7 mouse cellular contexts compared by ENCODE assay signal in the genomic region with DNA sequence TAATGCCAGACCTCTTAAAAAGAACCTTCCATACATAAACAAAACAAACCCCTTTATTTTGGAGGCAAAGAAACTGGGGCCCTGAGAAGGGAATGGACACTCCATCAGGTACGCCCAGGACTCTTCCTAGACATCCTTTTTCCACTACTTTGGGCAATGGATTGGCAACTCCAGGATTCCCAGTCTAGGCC. TPM values are rescaled to one million over a fixed set of nuclear protein-coding genes. Genes with fewer than 3 reads are reported as not detected.
A peak's percentile ranks its signal among the peaks of the same experiment; 100 is the strongest.
DNase-seq lines count a peak whose midpoint lies in the region; ATAC-seq and TF ChIP-seq lines count a peak whose summit lies in the region.

A gene (minus strand): TSS at position 67 of the 191 bp plus-strand sequence.

- no peaks in the 10 kb centered on the region for H3K27me3 ChIP-seq in lung, embryonic 16.5 days (ENCODE audit: control insufficient read depth, insufficient read depth, low read depth, low read length)
- peaks cover 6% of the 10 kb centered on the region; the same call in 1 of the 2 replicates for H3K27me3 ChIP-seq in embryonic facial prominence, embryonic 13.5 days
- H3K27me3 ChIP-seq in intestine, embryonic 16.5 days (replicated peaks; ENCODE audit: control insufficient read depth, insufficient read depth, low read length), result no peaks in the 10 kb centered on the region

- peaks cover 27% of the 10 kb centered on the region for H3K4me1 ChIP-seq in lung, embryonic 16.5 days (replicated peaks; ENCODE audit: control insufficient read depth, insufficient read depth, low read length)
- H3K4me1 ChIP-seq in embryonic facial prominence, embryonic 13.5 days, result peaks cover 39% of the 10 kb centered on the region
- peaks cover 43% of the 10 kb centered on the region for H3K4me1 ChIP-seq in intestine, embryonic 16.5 days (ENCODE audit: control insufficient read depth, insufficient read depth, low read length)
- peaks cover 24% of the 10 kb centered on the region for H3K4me1 ChIP-seq in olfactory bulb, adult 2 months (ENCODE audit: control insufficient read depth, insufficient read depth, low read length)

- no peak for ATAC-seq in lung, embryonic 16.5 days (ENCODE audit: low read depth)
- no peak for ATAC-seq in embryonic facial prominence, embryonic 13.5 days (ENCODE audit: insufficient number of reproducible peaks, insufficient read depth, low FRiP score, low TSS enrichment, low read depth)
- ATAC-seq in intestine, embryonic 16.5 days, result no peak

- TF ChIP-seq CTCF in olfactory bulb, adult 2 months (IDR thresholded peaks at IDR 0.05; ENCODE audit: insufficient read depth, low read depth, low read length), result no peak

- peak within 1 kb of the TSS; percentile 94 for H3K4me2 ChIP-seq in lung, embryonic 16.5 days (ENCODE audit: low read depth, low read length)
- H3K4me2 ChIP-seq in embryonic facial prominence, embryonic 13.5 days, result peak within 1 kb of the TSS; percentile 79
- peak within 1 kb of the TSS; percentile 93 for H3K4me2 ChIP-seq in intestine, embryonic 16.5 days (ENCODE audit: low read depth, low read length)

- no peaks in the 10 kb centered on the region for H3K36me3 ChIP-seq in lung, embryonic 16.5 days (ENCODE audit: control insufficient read depth, insufficient read depth, low read length)
- H3K36me3 ChIP-seq in embryonic facial prominence, embryonic 13.5 days, result peaks cover 10% of the 10 kb centered on the region
- H3K36me3 ChIP-seq in intestine, embryonic 16.5 days (ENCODE audit: control insufficient read depth, insufficient read depth, low read length), result 0 out of 2 replicates have a peak, but pooled peaks cover 3% of the 10 kb centered on the region

- H3K9me3 ChIP-seq in lung, embryonic 16.5 days (ENCODE audit: control insufficient read depth, low read length), result no peaks in the 10 kb centered on the region
- H3K9me3 ChIP-seq in embryonic facial prominence, embryonic 13.5 days, result no peaks in the 10 kb centered on the region
- H3K9me3 ChIP-seq in intestine, embryonic 16.5 days (ENCODE audit: control insufficient read depth, low read length), result no peaks in the 10 kb centered on the region

- peak within 1 kb of the TSS; percentile 83 for H3K4me3 ChIP-seq in lung, embryonic 16.5 days (ENCODE audit: low read length)
- peak within 1 kb of the TSS; percentile 85 for H3K4me3 ChIP-seq in embryonic facial prominence, embryonic 13.5 days
- peak within 1 kb of the TSS; percentile 92 for H3K4me3 ChIP-seq in intestine, embryonic 16.5 days (ENCODE audit: low read length)
- H3K4me3 ChIP-seq in olfactory bulb, adult 2 months (ENCODE audit: insufficient read depth, low read depth, low read length), result peak within 1 kb of the TSS; percentile 85

- peak within 1 kb of the TSS; percentile 98 for H3K27ac ChIP-seq in lung, embryonic 16.5 days (ENCODE audit: low read length)
- peak within 1 kb of the TSS; percentile 91 for H3K27ac ChIP-seq in embryonic facial prominence, embryonic 13.5 days
- H3K27ac ChIP-seq in intestine, embryonic 16.5 days (ENCODE audit: low read length), result peak within 1 kb of the TSS; percentile 98
- H3K27ac ChIP-seq in olfactory bulb, adult 2 months (ENCODE audit: insufficient read depth, low read depth, low read length), result peak within 1 kb of the TSS; percentile 95

- DNase-seq in lung, postnatal 4 days, result no peak
- DNase-seq in cerebellum, adult 11 months, result no peak
- DNase-seq in layer of hippocampus, postnatal 14 days (ENCODE audit: low spot score in 2 of 2), result no peak

- peak within 1 kb of the TSS; percentile 83 for H3K9ac ChIP-seq in lung, embryonic 16.5 days (ENCODE audit: low read length)
- peak within 1 kb of the TSS; percentile 81 for H3K9ac ChIP-seq in embryonic facial prominence, embryonic 13.5 days
- peak within 1 kb of the TSS; percentile 92 for H3K9ac ChIP-seq in intestine, embryonic 16.5 days (ENCODE audit: low read depth, low read length)

- no peak for TF ChIP-seq POLR2A in olfactory bulb, adult 2 months (IDR thresholded peaks at IDR 0.05; ENCODE audit: insufficient read depth, low read depth, low read length)

- 17% methylated on average over 1 of the region's 1 CpGs for WGBS in lung, embryonic 16.5 days
- 16% methylated on average over 1 of the region's 1 CpGs for WGBS in embryonic facial prominence, embryonic 13.5 days
- 17% methylated on average over 1 of the region's 1 CpGs for WGBS in intestine, embryonic 16.5 days
- WGBS in olfactory bulb, adult 2 months, result 11% methylated on average over 1 of the region's 1 CpGs

RNA-seq across cellular contexts. Expression of the gene that starts here (rescaled TPM):
- polyA plus RNA-seq in lung, embryonic 16.5 days (2015; fragmentation: Nextera tagmentation; extraction: Ambion mirVana), result 16.0 and 24.8 TPM in 2 replicates
- polyA plus RNA-seq in embryonic facial prominence, embryonic 13.5 days (2015; fragmentation: Nextera tagmentation; extraction: Ambion mirVana), result 12.7 and 16.4 TPM in 2 replicates
- polyA plus RNA-seq in intestine, embryonic 16.5 days (2015; fragmentation: Nextera tagmentation; extraction: Ambion mirVana), result 18.6 and 18.8 TPM in 2 replicates
- not detected in 2 replicates for polyA plus RNA-seq in olfactory bulb, adult 2 months (2012; ENCODE audit: insufficient read depth, insufficient read length, low replicate concordance, missing spikeins)
- total RNA-seq in layer of hippocampus, postnatal 14 days (2021), result 1 to 10 TPM; 8.1 to 8.8 TPM

Comparison
In these comparisons a context has a peak if more than half of its experiments do, and no peak if none do; other contexts are left out.
1. RNA of the gene that starts here (polyA plus RNA-seq): 18.6 to 18.8 TPM in intestine, embryonic 16.5 days, 16.0 to 24.8 TPM in lung, embryonic 16.5 days and 12.7 to 16.4 TPM in embryonic facial prominence, embryonic 13.5 days; not detected in olfactory bulb, adult 2 months; every median in the first group is over 10 times any median in the second.
2. Peak in every context shown above with its lines, with median percentiles within 50 percentile points of each other: H3K27ac ChIP-seq, H3K4me2 ChIP-seq, H3K4me3 ChIP-seq and H3K9ac ChIP-seq.